Mouse (Mus musculus) ovary, adult 18-20 months (tissue): ENCODE results near the gene Spata4.
"Not testable (repeated sequence)": the region's sequence is repeated elsewhere in the genome, so short reads cannot be mapped to it uniquely, and the experiment has no call there.

Experiments
- DNase-seq: peaks from one replicate; pipeline ENCODE4 v3.0.0; 2022; ENCODE audit warnings: low spot score, mixed read lengths

The Spata4 gene

GRCm38 (mm10) chr8:54600671-54601251, at the start of gene Spata4:
Spata4 (plus strand) TSS chr8:54600781.
- peak; percentile 54 for DNase-seq

GRCm38 (mm10) chr8:54554921-54555320, 45.7 kb upstream of the Spata4 start:
- no peak for DNase-seq

GRCm38 (mm10) chr8:54562137-54562536, 38.4 kb upstream of the Spata4 start:
- DNase-seq: no peak

- DNase-seq: no peak
Observed at GRCm38 (mm10) chr8:54565181-54565580, 35.4 kb upstream of the Spata4 start.

DNA sequence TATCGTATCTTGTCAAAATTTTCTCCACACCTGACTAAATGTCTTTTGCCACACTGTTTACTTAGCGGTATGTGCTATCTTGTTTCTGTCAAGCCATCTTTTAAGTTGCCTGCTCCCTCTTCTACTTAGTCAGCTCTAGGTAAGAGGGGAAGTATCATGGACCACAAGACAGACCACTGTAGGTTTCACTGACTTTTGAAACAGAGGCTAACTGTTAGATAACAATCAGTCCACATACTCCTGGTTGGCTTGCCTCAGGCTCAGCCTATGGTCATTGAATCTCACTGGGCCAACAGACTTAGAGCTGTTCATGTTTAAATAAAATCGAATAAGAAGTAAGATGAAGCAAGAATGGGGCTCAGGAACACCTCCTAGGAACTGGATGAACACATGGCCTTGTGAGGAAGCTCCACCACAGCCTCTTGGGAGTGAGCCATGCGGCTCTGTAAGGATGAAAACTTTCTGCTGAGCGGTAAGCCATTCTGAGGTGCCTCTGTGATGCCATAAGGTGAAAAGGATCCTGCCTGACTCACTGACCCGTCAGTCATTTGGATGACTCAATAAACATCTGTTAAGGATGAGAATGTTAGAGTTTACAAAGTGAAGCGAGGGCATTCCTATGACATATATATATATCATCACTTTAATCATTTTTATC, 34.8 kb upstream of the Spata4 start:
- DNase-seq: no peak

DNA sequence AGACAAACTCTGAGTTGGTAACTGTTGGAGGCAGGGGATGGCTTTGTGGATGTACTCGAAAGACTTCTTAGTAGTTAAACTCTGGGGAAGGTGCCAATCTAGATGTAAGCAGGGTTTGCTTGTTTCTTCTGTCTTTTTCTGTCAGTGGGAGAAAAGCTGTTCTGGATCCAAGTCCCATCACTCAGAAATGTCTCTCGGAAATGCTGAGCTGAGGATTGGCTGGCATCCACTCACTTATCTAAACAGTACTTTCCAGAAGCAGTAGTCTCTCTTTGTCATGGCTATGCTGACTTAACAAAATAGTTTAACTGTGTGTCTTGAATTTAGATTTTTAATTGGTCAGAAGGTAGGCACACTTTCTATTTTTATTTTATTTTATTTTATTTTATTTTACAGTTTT, 33.4 kb upstream of the Spata4 start:
- DNase-seq: no peak

DNA sequence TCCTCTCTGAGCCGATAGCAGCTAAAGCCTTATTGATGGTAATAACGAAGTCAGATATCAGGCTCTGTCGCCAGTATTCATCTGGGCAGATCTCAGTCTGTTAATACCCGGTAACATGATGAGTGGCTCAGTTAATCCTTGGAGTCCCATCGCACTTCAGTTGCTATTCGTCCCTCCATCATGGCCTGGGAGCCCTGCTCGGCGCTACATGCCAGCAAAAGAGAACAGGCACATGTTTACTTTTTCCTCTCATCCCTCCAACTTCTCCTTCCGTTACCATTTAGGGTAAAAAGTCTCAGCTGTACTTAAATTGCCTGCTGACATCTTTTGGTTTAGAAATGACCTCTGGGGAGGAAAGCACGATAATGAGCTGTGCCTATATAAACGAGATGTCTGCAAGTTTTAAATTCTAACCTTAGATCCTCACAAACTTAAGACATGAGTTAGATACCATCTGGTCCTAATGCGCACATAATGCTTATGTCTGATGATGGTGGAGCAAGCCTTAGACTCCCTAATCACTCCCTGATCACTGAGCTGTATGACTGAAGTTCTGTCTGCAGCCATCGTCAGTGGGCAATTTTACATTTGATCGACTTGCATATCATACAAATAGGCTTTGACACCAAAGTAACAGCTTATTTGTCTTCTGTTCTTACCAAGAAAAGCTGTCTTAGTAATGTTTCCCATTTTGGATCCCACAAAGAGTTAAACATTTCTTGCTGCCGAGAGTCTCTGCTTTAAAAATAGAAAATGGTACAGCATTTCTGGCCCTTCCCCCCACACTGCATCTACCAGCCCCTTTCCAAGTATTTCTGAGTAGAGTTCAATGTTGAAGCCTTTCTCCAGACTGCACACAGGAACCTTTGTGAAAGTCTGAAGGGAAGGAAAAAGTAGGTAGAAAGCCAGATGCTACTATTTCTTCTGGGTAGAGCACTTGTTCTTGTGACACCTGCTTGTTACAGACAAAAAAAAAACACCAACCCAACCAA, 29.7 kb upstream of the Spata4 start:
- DNase-seq: no peak

GRCm38 (mm10) chr8:54581436-54581835, 19.1 kb upstream of the Spata4 start:
- no peak for DNase-seq

GRCm38 (mm10) chr8:54582886-54583285, 17.7 kb upstream of the Spata4 start:
- no peak for DNase-seq

GRCm38 (mm10) chr8:54594634-54595033, 5.9 kb upstream of the Spata4 start:
- DNase-seq: no peak

- no peak for DNase-seq
Observed at GRCm38 (mm10) chr8:54596051-54596450, 4.5 kb upstream of the Spata4 start.

DNA sequence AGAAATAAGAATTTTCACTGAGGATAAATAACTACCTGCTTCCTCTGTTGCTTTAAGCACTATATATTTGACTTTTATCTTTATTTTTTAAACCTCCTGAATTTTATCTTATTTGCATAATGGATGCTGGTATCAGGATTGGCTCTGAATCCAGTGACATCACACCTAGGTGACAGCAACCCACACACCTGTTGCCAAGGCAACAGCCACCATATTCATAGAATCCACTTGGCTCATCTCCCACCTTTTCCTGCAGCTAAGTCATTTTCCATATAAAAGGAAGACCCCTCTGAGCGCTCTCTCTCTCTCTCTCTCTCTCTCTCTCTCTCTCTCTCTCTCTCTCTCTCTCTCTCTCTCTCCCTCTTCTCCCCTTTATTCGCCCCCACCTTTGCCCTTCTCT, 3.6 kb upstream of the Spata4 start:
- no peak for DNase-seq

DNA sequence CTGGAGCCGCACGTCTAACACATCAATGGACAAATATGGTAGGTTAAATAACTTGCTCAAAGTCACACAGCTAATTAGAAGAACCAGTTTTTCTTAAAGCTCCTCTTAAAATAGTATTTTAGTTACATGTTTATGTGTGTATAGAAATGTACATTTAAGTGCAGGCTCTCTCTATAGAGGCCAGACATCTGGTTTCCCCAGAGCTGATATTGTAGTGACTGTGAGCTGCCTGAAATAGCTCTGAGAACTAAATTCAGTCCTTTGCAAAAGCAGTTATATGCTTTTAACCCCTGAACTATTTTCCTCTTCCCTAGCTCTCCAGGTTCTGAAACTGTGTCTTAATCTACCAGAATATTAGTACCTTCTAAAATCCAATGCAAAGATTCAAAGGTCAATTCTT, 3.2 kb upstream of the Spata4 start:
- DNase-seq: no peak

DNA sequence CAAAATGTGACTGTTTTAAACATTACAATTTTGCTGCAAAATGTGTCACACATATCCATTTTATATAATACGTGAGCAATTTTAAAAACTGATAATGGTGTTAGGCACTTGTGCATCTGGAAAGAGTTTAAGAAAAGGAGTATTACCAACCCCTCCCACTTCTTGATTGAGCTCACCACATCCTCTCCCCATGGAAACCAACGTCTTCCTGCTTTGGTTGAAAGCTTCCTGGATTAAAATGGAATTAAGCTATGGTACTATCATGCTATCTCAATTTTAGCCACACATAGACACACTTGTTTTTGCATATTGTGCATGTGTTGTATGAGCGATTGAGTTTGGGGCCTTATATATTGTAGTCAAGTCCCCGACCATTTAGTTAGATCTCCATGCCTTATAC, 2.9 kb downstream of the Spata4 start:
- DNase-seq: no peak

DNA sequence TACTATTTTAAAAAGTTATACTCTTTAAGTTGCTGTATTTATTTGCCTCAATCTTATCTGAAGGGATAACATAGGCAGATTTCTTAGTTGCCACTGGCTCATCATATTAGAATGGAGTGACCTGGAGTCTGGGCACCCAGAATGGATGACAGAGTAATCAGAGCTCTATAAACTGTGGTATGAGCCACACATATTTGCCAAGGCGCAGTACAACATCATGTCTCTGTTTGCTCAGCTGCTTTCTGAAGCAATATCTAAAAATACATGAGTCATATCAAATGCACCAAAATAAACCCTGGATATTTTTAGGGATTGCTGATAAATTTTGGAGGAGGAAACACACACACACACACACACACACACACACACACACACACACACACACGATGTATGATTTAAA, 8.8 kb downstream of the Spata4 start:
- DNase-seq: no peak

DNA sequence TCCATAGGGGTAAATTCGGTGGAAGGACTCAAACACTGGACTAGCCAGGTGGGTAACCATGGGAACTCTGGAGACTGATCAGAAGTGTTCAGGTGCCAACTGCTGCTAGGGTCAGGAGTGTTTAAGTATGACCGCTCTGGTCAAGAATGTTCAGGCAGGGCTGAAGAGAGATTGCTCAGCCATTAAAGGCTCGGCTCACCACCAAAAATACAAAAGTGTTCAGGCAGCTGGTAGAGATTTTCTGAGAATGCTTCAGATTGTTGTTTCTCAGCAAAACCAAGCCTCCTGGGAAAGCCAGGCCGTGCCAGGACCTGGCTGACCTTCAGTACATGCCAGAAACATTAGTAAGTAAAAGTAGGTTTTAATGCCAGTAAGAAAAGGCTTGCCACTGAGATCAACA, 9.7 kb downstream of the Spata4 start:
- peak; percentile 44 for DNase-seq

DNA sequence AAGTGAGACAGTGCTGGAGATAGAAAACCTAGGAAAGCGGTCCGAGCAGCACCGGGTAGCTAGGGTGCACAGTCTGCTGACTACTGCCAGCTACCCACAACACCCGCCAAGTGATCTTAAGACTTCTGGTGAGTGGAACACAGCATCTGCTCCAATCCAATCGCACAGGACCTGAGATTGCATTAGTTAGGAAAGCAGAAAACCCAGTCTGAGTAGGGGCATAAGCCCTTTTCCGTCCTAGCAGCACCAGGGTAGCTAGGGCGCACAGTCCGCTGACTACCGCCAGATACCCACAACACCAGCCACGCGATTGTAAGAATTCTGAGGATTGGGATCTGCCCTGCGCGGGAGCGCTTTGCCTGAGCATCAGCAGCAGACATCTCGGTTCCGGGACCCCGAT, 16.1 kb downstream of the Spata4 start:
- DNase-seq: not testable (repeated sequence)

DNA sequence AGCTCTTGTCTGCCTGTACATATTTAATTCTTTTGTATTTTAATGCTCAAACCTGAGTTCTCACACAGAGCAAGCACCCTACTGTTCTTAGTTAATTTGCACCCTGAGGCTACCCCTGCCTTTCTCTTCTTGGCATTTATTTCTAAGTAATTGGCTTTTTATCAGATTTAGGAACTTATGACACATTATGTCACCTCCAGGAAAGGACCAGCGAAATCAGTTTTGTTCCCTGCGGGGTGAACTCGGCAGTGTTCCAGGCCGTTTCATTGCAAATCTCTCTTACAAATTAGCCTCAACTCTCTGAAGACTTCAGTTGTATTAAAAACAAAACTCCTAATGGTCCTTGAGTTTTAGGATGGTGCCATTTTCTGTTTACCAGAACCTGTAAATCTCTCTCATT, 38.1 kb downstream of the Spata4 start:
- DNase-seq: no peak
